Mouse (Mus musculus) stomach, embryonic 14.5 days (tissue): ENCODE data around the gene Shd. TPM values are rescaled to one million over a fixed set of nuclear protein-coding genes. Genes with fewer than 3 reads are reported as not detected.

Experiments used
- ATAC-seq: fragments of 200-750 bp; cut with Nextera tagmentation; 2 replicates; pipeline ENCODE4 v1.8.0; 2017; ENCODE audit warnings: low read depth, moderate TSS enrichment; ENCODE audit not compliant: insufficient number of reproducible peaks, insufficient read depth, low FRiP score
- H3K27ac ChIP-seq: fragments of 300-500 bp; sonication (generic); 2 replicates; pipeline ENCODE4 v1.5.1; 2014; ENCODE audit warnings: mild to moderate bottlenecking, low read length, moderate library complexity, mixed read lengths
- H3K27me3 ChIP-seq: fragments of 300-500 bp; sonication (generic); 2 replicates; pipeline ENCODE4 v1.6.1; 2014; ENCODE audit warnings: low read length, control low read depth, mixed read lengths; ENCODE audit not compliant: control insufficient read depth, insufficient read depth
- H3K36me3 ChIP-seq: fragments of 300-500 bp; sonication (generic); 2 replicates; pipeline ENCODE4 v1.6.1; 2014; ENCODE audit warnings: mild to moderate bottlenecking, control low read depth, low read length, moderate library complexity, mixed read lengths; ENCODE audit not compliant: control insufficient read depth, insufficient read depth
- H3K4me1 ChIP-seq: fragments of 300-500 bp; sonication (generic); 2 replicates; pipeline ENCODE4 v1.6.1; 2014; ENCODE audit warnings: low read length, control low read depth, mixed read lengths; ENCODE audit not compliant: control insufficient read depth, insufficient read depth
- H3K4me2 ChIP-seq: fragments of 300-500 bp; sonication (generic); replicated peaks from 2 replicates; pipeline ENCODE4 v1.6.1; 2014; ENCODE audit warnings: low read depth, low read length, control low read depth
- H3K4me3 ChIP-seq: fragments of 300-500 bp; sonication (generic); 2 replicates; pipeline ENCODE4 v1.5.1; 2014; ENCODE audit warnings: low read depth, low read length, control low read depth
- H3K9ac ChIP-seq: fragments of 300-500 bp; sonication (generic); replicated peaks from 2 replicates; pipeline ENCODE4 v1.6.1; 2014; ENCODE audit warnings: low read depth, mild to moderate bottlenecking, control low read depth, low read length, moderate library complexity, mixed read lengths
- H3K9me3 ChIP-seq: fragments of 300-500 bp; sonication (generic); 2 replicates; pipeline ENCODE4 v1.6.1; 2016; ENCODE audit warnings: low read depth, low read length, control low read depth; ENCODE audit not compliant: control insufficient read depth
- WGBS: fragments of 180-500 bp; shearing (Covaris S2); extraction: QIAGEN DNeasy Blood & Tissue Kit; methylation state at CpG from one replicate; pipeline ENCODE4 v1.1.7; 2014; 5-methylcytosine and 5-hydroxymethylcytosine counted together
- polyA plus RNA-seq: library from polyadenylated mRNA; unstranded; fragments of >200 nt; fragmentation: Nextera tagmentation; extraction: Ambion mirVana; gene quantifications from 2 replicates; pipeline ENCODE4 v1.2.1, GENCODE M21; 2014

Shd gene
- polyA plus RNA-seq, 1 experiment from 2014 or later: 16.6 TPM

DNA sequence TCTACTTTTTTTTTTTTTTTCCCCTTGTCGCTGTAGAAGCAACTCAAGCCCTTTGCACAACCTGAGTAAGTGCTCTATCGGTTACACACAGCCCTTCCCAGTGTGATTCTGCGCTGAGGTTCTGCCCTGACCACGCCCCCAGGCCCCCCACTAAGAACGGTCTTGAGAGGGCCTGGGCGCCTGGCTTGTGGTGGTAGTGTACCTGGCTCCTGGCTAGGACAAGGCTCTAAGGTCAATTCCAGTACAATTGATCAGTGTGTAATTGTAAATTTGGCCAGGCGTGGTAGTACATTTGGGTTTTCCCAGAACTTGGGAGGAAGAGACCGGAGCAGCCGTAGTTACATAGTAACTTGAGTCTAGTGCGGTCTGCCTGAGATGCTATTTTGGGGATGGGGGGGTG, 36.7 kb downstream of the Shd start:
- H3K9ac ChIP-seq: no peak overlapping the region
- no peak overlapping the region for H3K27ac ChIP-seq
- H3K4me2 ChIP-seq: no peak overlapping the region

DNA sequence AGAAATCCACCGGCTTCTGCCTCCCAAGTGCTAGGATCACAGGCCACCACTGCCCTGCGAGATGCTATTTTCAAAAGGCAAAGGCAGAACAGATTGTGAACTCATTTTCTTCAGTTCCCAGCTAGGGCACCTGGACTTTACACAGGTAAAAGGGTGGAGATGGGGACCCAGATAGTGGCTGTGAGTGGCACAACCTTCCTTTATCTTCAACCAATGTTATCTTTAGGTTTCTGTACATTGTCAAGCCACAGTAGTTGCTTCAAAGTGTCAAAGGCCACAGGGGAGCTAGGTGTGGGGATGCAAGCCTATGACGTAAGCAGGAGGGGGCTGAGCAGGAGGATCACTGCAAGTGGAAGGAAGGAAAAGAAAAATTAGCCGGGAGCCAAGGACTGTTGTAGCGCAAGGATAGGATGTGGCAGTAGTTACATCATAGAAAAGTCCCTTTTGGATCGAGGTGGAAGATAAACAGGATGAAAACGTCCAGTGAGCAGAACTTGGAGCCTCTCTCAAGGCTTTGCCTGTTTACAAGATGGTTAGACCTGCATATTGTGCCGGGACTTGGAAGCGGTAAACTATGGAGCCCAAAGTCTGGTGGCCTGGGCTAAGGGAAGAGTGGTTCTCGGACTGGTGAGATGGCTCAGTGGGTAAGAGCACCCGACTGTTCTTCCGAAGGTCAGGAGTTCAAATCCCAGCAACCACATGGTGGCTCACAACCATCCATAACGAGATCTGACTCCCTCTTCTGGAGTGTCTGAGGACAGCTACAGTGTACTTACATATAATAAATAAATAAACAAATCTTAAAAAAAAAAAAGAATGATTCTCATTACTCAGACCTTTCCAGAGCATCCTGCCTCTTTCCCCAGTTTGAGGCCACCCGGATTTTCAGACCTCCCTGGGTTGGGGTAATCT, 37.4 kb downstream of the Shd start:
- Histone ChIP-seq H3K27me3 (no peaks in the 10 kb centered on the region), H3K9ac (0 out of 2 replicates have a peak overlapping the region, but pooled peaks have one; percentile 26), H3K4me1 (peaks cover 11% of the 10 kb centered on the region), H3K4me2 (peak overlapping the region; percentile 89), H3K9me3 (no peaks in the 10 kb centered on the region), H3K36me3 (peaks cover 14% of the 10 kb centered on the region), H3K27ac (peak overlapping the region; percentile 75), H3K4me3 (peak overlapping the region; percentile 70)
- 17% methylated on average over 13 of the region's 14 CpGs for WGBS
- ATAC-seq: no peak; the same call in 1 of the 2 replicates

More for the DNA sequence above, 36.7 kb downstream of the Shd start:
- no peak for ATAC-seq
- Histone ChIP-seq H3K36me3 (peaks cover 8% of the 10 kb centered on the region), H3K9me3 (no peaks in the 10 kb centered on the region), H3K27me3 (no peaks in the 10 kb centered on the region), H3K4me1 (peaks cover 11% of the 10 kb centered on the region), H3K4me3 (no peak overlapping the region)
- WGBS: 51% methylated on average over 10 of the region's 10 CpGs

DNA sequence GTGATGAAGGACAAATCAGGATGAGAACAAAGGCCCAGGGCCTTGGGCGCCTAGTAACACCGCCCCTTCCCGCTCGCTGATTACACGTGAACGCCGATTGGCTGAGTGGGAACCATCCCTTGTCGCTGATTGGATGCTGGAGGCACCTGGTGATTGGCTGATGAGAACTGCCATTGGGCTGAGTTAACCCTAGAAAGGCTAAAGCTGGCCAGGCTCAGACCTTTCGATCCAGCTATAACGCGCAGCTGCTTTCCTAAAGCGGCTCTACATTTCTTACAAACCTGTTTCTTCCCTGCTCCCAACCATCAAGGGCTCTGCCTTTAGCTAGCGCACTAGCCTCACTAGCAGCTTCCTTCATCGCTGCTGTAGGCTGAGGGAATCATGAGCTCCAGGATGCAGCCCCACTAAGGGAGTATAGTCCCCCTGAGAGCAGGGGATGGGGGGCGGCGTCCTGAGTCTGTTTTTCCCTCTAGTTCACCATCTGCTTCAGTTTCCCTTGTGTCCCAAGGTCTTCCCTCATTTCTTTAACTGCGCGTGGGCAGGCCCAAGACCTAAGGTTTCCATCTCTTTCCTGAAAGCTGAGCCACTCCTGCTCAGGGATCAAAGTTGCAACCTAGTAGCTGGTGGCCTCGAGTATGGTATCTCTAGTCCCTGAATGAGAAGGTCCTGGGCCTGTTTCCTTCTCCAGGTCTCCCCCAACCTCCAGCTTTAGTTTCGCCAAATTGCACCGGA, 38.3 kb downstream of the Shd start:
- Histone ChIP-seq H3K9ac (peak overlapping the region; percentile 67; the same call in 1 of the 2 replicates), H3K4me2 (peak overlapping the region; percentile 89), H3K36me3 (peaks cover 19% of the 10 kb centered on the region), H3K4me1 (peaks cover 11% of the 10 kb centered on the region), H3K9me3 (no peaks in the 10 kb centered on the region), H3K4me3 (peak overlapping the region; percentile 70), H3K27me3 (no peaks in the 10 kb centered on the region), H3K27ac (peak overlapping the region; percentile 84)
- 1% methylated on average over 21 of the region's 21 CpGs for WGBS
- peak; percentile 93 for ATAC-seq

GRCm38 (mm10) chr17:56009088-56009961, 39.1 kb downstream of the Shd start:
- peak overlapping the region; percentile 84 for H3K27ac ChIP-seq
- peaks cover 11% of the 10 kb centered on the region for H3K4me1 ChIP-seq
- H3K4me2 ChIP-seq: peak overlapping the region; percentile 89
- peak; percentile 90 for ATAC-seq
- H3K9ac ChIP-seq: peak overlapping the region; percentile 67
- no peaks in the 10 kb centered on the region for H3K27me3 ChIP-seq
- H3K4me3 ChIP-seq: peak overlapping the region; percentile 70
- H3K36me3 ChIP-seq: peaks cover 19% of the 10 kb centered on the region
- no peaks in the 10 kb centered on the region for H3K9me3 ChIP-seq
- 1% methylated on average over 62 of the region's 62 CpGs for WGBS

- Histone ChIP-seq H3K4me2 (peak overlapping the region; percentile 89), H3K4me1 (peaks cover 11% of the 10 kb centered on the region)
- ATAC-seq: no peak
Measured at GRCm38 (mm10) chr17:56009962-56010240, 39.6 kb downstream of the Shd start.

GRCm38 (mm10) chr17:56010255-56010654, 40.0 kb downstream of the Shd start:
- H3K4me1 ChIP-seq: peaks cover 11% of the 10 kb centered on the region
- peak overlapping the region; percentile 70; the same call in 1 of the 2 replicates for H3K4me3 ChIP-seq
- peaks cover 25% of the 10 kb centered on the region for H3K36me3 ChIP-seq
- ATAC-seq: no peak
- peak overlapping the region; percentile 67 for H3K9ac ChIP-seq
- no peak overlapping the region for H3K27ac ChIP-seq
- H3K4me2 ChIP-seq: peak overlapping the region; percentile 89
- WGBS: 65% methylated on average over 14 of the region's 14 CpGs
- no peaks in the 10 kb centered on the region for H3K9me3 ChIP-seq
- H3K27me3 ChIP-seq: no peaks in the 10 kb centered on the region

More at GRCm38 (mm10) chr17:56009962-56010240, 39.6 kb downstream of the Shd start:
- no peaks in the 10 kb centered on the region for H3K27me3 ChIP-seq
- H3K4me3 ChIP-seq: peak overlapping the region; percentile 70
- H3K36me3 ChIP-seq: peaks cover 22% of the 10 kb centered on the region
- H3K9ac ChIP-seq: peak overlapping the region; percentile 67
- H3K9me3 ChIP-seq: no peaks in the 10 kb centered on the region
- WGBS: 30% methylated on average over 2 of the region's 2 CpGs
- no peak overlapping the region for H3K27ac ChIP-seq

GRCm38 (mm10) chr17:56010681-56011080, 40.4 kb downstream of the Shd start:
- Histone ChIP-seq H3K9ac (no peak overlapping the region), H3K4me2 (peak overlapping the region; percentile 89; the same call in 1 of the 2 replicates), H3K9me3 (no peaks in the 10 kb centered on the region), H3K36me3 (peaks cover 29% of the 10 kb centered on the region), H3K27me3 (no peaks in the 10 kb centered on the region), H3K4me1 (peaks cover 11% of the 10 kb centered on the region), H3K4me3 (no peak overlapping the region), H3K27ac (no peak overlapping the region)
- ATAC-seq: no peak
- WGBS: 8% methylated on average over 9 of the region's 9 CpGs

- Histone ChIP-seq H3K27me3 (no peaks in the 10 kb centered on the region), H3K36me3 (peaks cover 36% of the 10 kb centered on the region), H3K4me3 (no peak overlapping the region), H3K9me3 (no peaks in the 10 kb centered on the region), H3K4me1 (peaks cover 11% of the 10 kb centered on the region), H3K4me2 (no peak overlapping the region), H3K9ac (no peak overlapping the region), H3K27ac (no peak overlapping the region)
- ATAC-seq: no peak
- 83% methylated on average over 7 of the region's 7 CpGs for WGBS
Measured at GRCm38 (mm10) chr17:56011441-56011840, 41.2 kb downstream of the Shd start.
